Mouse (Mus musculus) brain, embryonic 14.5 days (tissue): ENCODE results near the gene Gm7903.
"Not testable (repeated sequence)": the region's sequence is repeated elsewhere in the genome, so short reads cannot be mapped to it uniquely, and the experiment has no call there.

Source experiments
- CTCF ChIP-seq: fragments of 200-500 bp; IDR thresholded peaks from 2 replicates; pipeline ENCODE4 v1.5.1; 2012; ENCODE audit warnings: inconsistent platforms, mild to moderate bottlenecking, moderate library complexity, borderline replicate concordance; ENCODE audit not compliant: insufficient read depth, insufficient read length; ENCODE audit errors: extremely low read depth
- POLR2A ChIP-seq: fragments of 200-500 bp; IDR thresholded peaks from 2 replicates; pipeline ENCODE4 v1.6.1; 2012; ENCODE audit warnings: mild to moderate bottlenecking, inconsistent platforms, borderline replicate concordance; ENCODE audit not compliant: poor library complexity, insufficient read depth, insufficient read length, severe bottlenecking; ENCODE audit errors: extremely low read depth

DNA sequence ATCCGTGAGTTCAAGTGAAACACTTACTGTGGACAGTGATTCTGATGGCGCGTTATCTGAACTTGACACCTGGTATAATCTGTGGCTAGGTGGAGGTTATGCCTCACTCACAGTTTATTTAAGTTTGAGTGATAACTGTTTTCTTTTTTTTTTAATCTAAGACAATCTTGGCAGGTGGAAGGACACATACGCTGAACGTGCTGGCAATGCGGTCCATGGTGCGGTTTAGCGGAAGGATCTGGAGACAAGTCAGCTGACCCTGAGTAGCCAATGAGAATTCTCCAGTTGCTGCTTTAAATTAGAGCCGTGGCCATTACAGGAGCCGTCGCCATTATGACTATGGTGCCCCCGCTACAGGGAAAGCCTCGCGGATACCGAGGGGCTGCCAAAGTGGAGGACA, at the start of gene Gm7903:
- not testable (repeated sequence) for TF ChIP-seq POLR2A, CTCF
